Mouse (Mus musculus) hindbrain, embryonic 16.5 days (tissue): ENCODE data around the gene Cartpt. TPM values are rescaled to one million over a fixed set of nuclear protein-coding genes. Genes with fewer than 3 reads are reported as not detected.

ENCODE experiments used
- ATAC-seq: fragments of 200-750 bp; cut with Nextera tagmentation; 2 replicates; pipeline ENCODE4 v1.8.0; 2017; ENCODE audit warnings: moderate TSS enrichment, moderate library complexity
- H3K27ac ChIP-seq: fragments of 300-500 bp; sonication (generic); 2 replicates; pipeline ENCODE4 v1.5.1; 2014; ENCODE audit warnings: low read depth, mild to moderate bottlenecking, control low read depth, low read length, moderate library complexity
- H3K27me3 ChIP-seq: fragments of 300-500 bp; sonication (generic); replicated peaks from 2 replicates; pipeline ENCODE4 v1.6.1; 2014; ENCODE audit warnings: low read length; ENCODE audit not compliant: control insufficient read depth, insufficient read depth
- H3K36me3 ChIP-seq: fragments of 300-500 bp; sonication (generic); 2 replicates; pipeline ENCODE4 v1.6.1; 2014; ENCODE audit warnings: mild to moderate bottlenecking, low read length, moderate library complexity, mixed read lengths; ENCODE audit not compliant: control insufficient read depth, insufficient read depth
- H3K4me1 ChIP-seq: fragments of 300-500 bp; sonication (generic); 2 replicates; pipeline ENCODE4 v1.6.1; 2014; ENCODE audit warnings: low read depth, low read length; ENCODE audit not compliant: control insufficient read depth, insufficient read depth
- H3K4me2 ChIP-seq: fragments of 300-500 bp; sonication (generic); 2 replicates; pipeline ENCODE4 v1.6.1; 2014; ENCODE audit warnings: mild to moderate bottlenecking, low read length, control low read depth, moderate library complexity
- H3K4me3 ChIP-seq: fragments of 300-500 bp; sonication (generic); 2 replicates; pipeline ENCODE4 v1.5.1; 2014; ENCODE audit warnings: mild to moderate bottlenecking, low read length, control low read depth, moderate library complexity
- H3K9ac ChIP-seq: fragments of 300-500 bp; sonication (generic); 2 replicates; pipeline ENCODE4 v1.6.1; 2014; ENCODE audit warnings: low read depth, mild to moderate bottlenecking, control low read depth, low read length, moderate library complexity
- H3K9me3 ChIP-seq: fragments of 300-500 bp; sonication (generic); 2 replicates; pipeline ENCODE4 v1.6.1; 2014; ENCODE audit warnings: mild to moderate bottlenecking, low read length, moderate library complexity; ENCODE audit not compliant: control insufficient read depth
- WGBS: fragments of 180-500 bp; shearing (Covaris S2); extraction: QIAGEN DNeasy Blood & Tissue Kit; methylation state at CpG from one replicate; pipeline ENCODE4 v1.1.7; 2014; 5-methylcytosine and 5-hydroxymethylcytosine counted together
- polyA plus RNA-seq: library from polyadenylated mRNA; unstranded; fragments of >200 nt; fragmentation: Nextera tagmentation; extraction: Ambion mirVana; gene quantifications from 2 replicates; pipeline ENCODE4 v1.2.1, GENCODE M21; 2015

Gene Cartpt
- polyA plus RNA-seq, 1 experiment from 2014 or later: 32.9 TPM

- no peaks in the 10 kb centered on the region for H3K27me3 ChIP-seq
- peaks cover 4% of the 10 kb centered on the region; the same call in 1 of the 2 replicates for H3K4me1 ChIP-seq
- no peaks in the 10 kb centered on the region for H3K36me3 ChIP-seq
- no peak overlapping the region for H3K4me3 ChIP-seq
- 40% methylated on average over 15 of the region's 15 CpGs for WGBS
- H3K27ac ChIP-seq: no peak overlapping the region
- H3K9me3 ChIP-seq: no peaks in the 10 kb centered on the region
- peak; percentile 78 for ATAC-seq
- H3K9ac ChIP-seq: peak overlapping the region; percentile 31; the same call in 1 of the 2 replicates
- peak overlapping the region; percentile 31; the same call in 1 of the 2 replicates for H3K4me2 ChIP-seq
Observed at GRCm38 (mm10) chr13:99849597-99849996, 51.3 kb downstream of the Cartpt start.

Other genes starting within 250 kb of the Cartpt start
- gene Mccc2, start 114.5 kb upstream of the Cartpt start, polyA plus RNA-seq: 39.2 and 41.8 TPM in 2 replicates
- 19.6 and 24.1 TPM in 2 replicates for gene Bdp1, start 203.0 kb upstream of the Cartpt start, polyA plus RNA-seq
- gene Serf1, start 206.9 kb upstream of the Cartpt start, polyA plus RNA-seq: 338 and 344 TPM in 2 replicates
- gene Smn1, start 223.8 kb upstream of the Cartpt start, polyA plus RNA-seq: 35.4 and 43.8 TPM in 2 replicates